Mouse (Mus musculus): ENCODE data around the gene Ppp2r5d.

GRCm38 (mm10) chr17:46644916-46645475 is 59.9 kb downstream of the Ppp2r5d start:
- 0 out of 2 replicates have a peak, but pooled peaks have one; percentile 47 for TF ChIP-seq POLR2A (IDR thresholded peaks at IDR 0.05; ENCODE audit: extremely low read depth, insufficient read depth, low read length)
- no peak for TF ChIP-seq CTCF (IDR thresholded peaks at IDR 0.05; ENCODE audit: low read depth, low read length)

Measured in liver, adult 2 months (tissue).